In genomic region chr12:44547721-44548369, GRCm38 (mm10) we compare ENCODE assay signal across 8 mouse cellular contexts.
DNase-seq lines count a peak whose midpoint lies in the region; ATAC-seq lines count a peak whose summit lies in the region.

No protein-coding gene starts in this region.

- H3K36me3 ChIP-seq in embryonic facial prominence, embryonic 11.5 days (replicated peaks; ENCODE audit: control insufficient read depth, insufficient read depth, low read depth, low read length): no peaks in the 10 kb centered on the region

- H3K4me1 ChIP-seq in embryonic facial prominence, embryonic 11.5 days (ENCODE audit: control insufficient read depth, insufficient read depth, low read length): no peaks in the 10 kb centered on the region

- DNase-seq in MEL-GATA-1-ER (ENCODE audit: extremely low read depth, low read depth): peak; percentile 19
- DNase-seq in adrenal gland, postnatal 4 days (ENCODE audit: low spot score in 2 of 2): peak; percentile 38 to 50
- DNase-seq in embryonic facial prominence, embryonic 11.5 days (ENCODE audit: low spot score): peak; percentile 86
- peak; percentile 81 for DNase-seq in heart, postnatal 4 days
- peak; percentile 80 for DNase-seq in layer of hippocampus, adult 9-10 months (ENCODE audit: low spot score)
- DNase-seq in lung, postnatal 14 days: peak; percentile 87
- peak; percentile 88 for DNase-seq in retina, postnatal 1 day

- 60% methylated on average over 8 of the region's 8 CpGs for WGBS in embryonic facial prominence, embryonic 11.5 days

- H3K4me3 ChIP-seq in embryonic facial prominence, embryonic 11.5 days (ENCODE audit: low read depth, low read length): no peak overlapping the region

- no peak overlapping the region for H3K27ac ChIP-seq in embryonic facial prominence, embryonic 11.5 days (replicated peaks; ENCODE audit: low read depth, low read length)

- ATAC-seq in embryonic facial prominence, embryonic 11.5 days (replicated peaks; ENCODE audit: insufficient number of reproducible peaks, low FRiP score, low TSS enrichment, low read depth): no peak
- no peak for ATAC-seq in inflammation-experienced regulatory T-cells, adult 6 months

- H3K4me2 ChIP-seq in embryonic facial prominence, embryonic 11.5 days (ENCODE audit: low read depth, low read length): no peak overlapping the region

- no peaks in the 10 kb centered on the region for H3K9me3 ChIP-seq in embryonic facial prominence, embryonic 11.5 days (replicated peaks; ENCODE audit: control insufficient read depth, low read length)

- H3K9ac ChIP-seq in embryonic facial prominence, embryonic 11.5 days (replicated peaks; ENCODE audit: low read length): no peak overlapping the region

- no peaks in the 10 kb centered on the region for H3K27me3 ChIP-seq in embryonic facial prominence, embryonic 11.5 days (ENCODE audit: control insufficient read depth, insufficient read depth, low read length)

Comparison
In these comparisons a context has a peak if more than half of its experiments do, and no peak if none do; other contexts are left out.
1. DNase-seq: peak in every context shown above with its lines; median percentile 88 in retina, postnatal 1 day; 87 in lung, postnatal 14 days; 86 in embryonic facial prominence, embryonic 11.5 days; 81 in heart, postnatal 4 days; 80 in layer of hippocampus, adult 9-10 months; 44 in adrenal gland, postnatal 4 days; 19 in MEL-GATA-1-ER.